Mouse (Mus musculus) MEL (cell line): ENCODE results near the gene Atrnl1.

Source experiments
- CTCF ChIP-seq, 3 experiments: IDR thresholded peaks in 2 of 3; conservative IDR thresholded peaks in 1 of 3; 2 replicates each; pipeline ENCODE4 v1.5.1; 2011 to 2012; ENCODE audit warnings: low read length in 3 of 3, low read depth in 2 of 3, mild to moderate bottlenecking in 2 of 3, improper control_type of control experiment in 1 of 3, inconsistent platforms in 1 of 3, mixed read lengths in 1 of 3, moderate library complexity in 1 of 3; ENCODE audit not compliant: control insufficient read depth in 1 of 3, insufficient read depth in 1 of 3, poor library complexity in 1 of 3, severe bottlenecking in 1 of 3
- EP300 ChIP-seq, 2 experiments: IDR thresholded peaks; 2 replicates each; pipeline ENCODE4 v1.6.1; 2011; ENCODE audit warnings: improper control_type of control experiment in 2 of 2, low read length in 2 of 2, low read depth in 1 of 2, mild to moderate bottlenecking in 1 of 2
- ETS1 ChIP-seq: IDR thresholded peaks from 2 replicates; pipeline ENCODE4 v1.6.1; 2012; ENCODE audit warnings: low read depth, mild to moderate bottlenecking, inconsistent platforms, low read length, improper control_type of control experiment, moderate library complexity
- MEF2A ChIP-seq: IDR thresholded peaks from 2 replicates; pipeline ENCODE4 v1.6.1; 2014; ENCODE audit warnings: low read depth, mild to moderate bottlenecking, inconsistent platforms, low read length, improper control_type of control experiment; ENCODE audit not compliant: poor library complexity, insufficient replicate concordance, severe bottlenecking; ENCODE audit errors: extremely low read depth
- POLR2A ChIP-seq, 2 experiments: IDR thresholded peaks; 2 replicates each; pipeline ENCODE4 v1.6.1; 2011 to 2012; ENCODE audit warnings: low read length in 2 of 2, mild to moderate bottlenecking in 2 of 2, control low read depth in 1 of 2, improper control_type of control experiment in 1 of 2, low read depth in 1 of 2, moderate library complexity in 1 of 2; ENCODE audit not compliant: control insufficient read depth in 1 of 2, insufficient read depth in 1 of 2, poor library complexity in 1 of 2

DNA sequence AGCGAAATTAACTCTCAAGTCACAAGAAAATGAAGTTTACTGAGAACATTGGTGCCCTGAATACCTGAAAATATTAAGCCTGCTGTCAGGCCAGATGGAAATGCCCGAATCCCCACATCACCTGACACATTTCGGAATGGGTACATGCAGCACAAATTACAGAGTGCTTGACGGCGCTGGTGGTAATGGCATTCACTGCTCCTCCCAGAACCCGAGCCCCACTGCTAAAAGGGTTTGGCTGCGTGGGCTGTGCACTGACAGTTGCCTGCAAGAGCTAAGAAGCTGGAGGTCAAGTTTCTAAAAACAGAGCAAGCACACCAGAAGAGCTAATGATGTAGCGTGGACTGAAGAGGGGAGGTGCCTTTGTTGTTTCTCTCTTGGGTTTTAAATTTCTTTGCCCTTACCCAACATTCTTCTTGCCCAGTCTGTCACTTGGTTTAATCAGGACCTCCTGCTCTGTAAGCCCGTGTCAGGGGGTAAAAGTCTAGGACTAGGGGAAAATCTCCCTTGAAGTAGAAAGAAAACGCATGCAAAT is 377.8 kb downstream of the Atrnl1 start:
- TF ChIP-seq MEF2A, result no peak
- no peak for TF ChIP-seq CTCF (IDR thresholded peaks at IDR 0.05 in 2 of 3, conservative IDR thresholded peaks at IDR 0.05 in 1 of 3; ENCODE audit: control insufficient read depth in 1 of 3, insufficient read depth in 1 of 3, low read depth in 2 of 3, low read length in 3 of 3, poor library complexity in 1 of 3, severe bottlenecking in 1 of 3)
- TF ChIP-seq EP300 (IDR thresholded peaks at IDR 0.05; ENCODE audit: low read depth in 1 of 2, low read length in 2 of 2), result no peak
- no peak for TF ChIP-seq POLR2A (IDR thresholded peaks at IDR 0.05; ENCODE audit: control insufficient read depth in 1 of 2, insufficient read depth in 1 of 2, low read depth in 1 of 2, low read length in 2 of 2, poor library complexity in 1 of 2)
- no peak for TF ChIP-seq ETS1
